Mouse (Mus musculus) liver, embryonic 14.5 days (tissue): ENCODE results near the gene Fgfr2.

Experiments
- CTCF ChIP-seq: IDR thresholded peaks from 2 replicates; pipeline ENCODE4 v1.5.1; 2016; ENCODE audit warnings: antibody characterized with exemption, low read depth, control low read depth
- EP300 ChIP-seq: IDR thresholded peaks from 2 replicates; pipeline ENCODE4 v1.6.1; 2016; ENCODE audit warnings: antibody characterized with exemption, low read depth

GRCm38 (mm10) chr7:132272984-132273383 lies 850.2 kb downstream of the Fgfr2 start:
- TF ChIP-seq CTCF (no peak), EP300 (no peak)
